Mouse (Mus musculus) gastrocnemius, adult 8-10 months (tissue): ENCODE measurements at regions not wholly inside any gene's neighbourhood (a gene's known extent, or its start where the extent isn't known, plus 50 kb on each side); places are given as distances from the start of the nearest gene placed in this dataset.

Source experiments
- DNase-seq, 2 experiments: peaks; one replicate each; pipeline ENCODE4 v3.0.0; 2022; ENCODE audit warnings: low spot score in 2 of 2

DNA sequence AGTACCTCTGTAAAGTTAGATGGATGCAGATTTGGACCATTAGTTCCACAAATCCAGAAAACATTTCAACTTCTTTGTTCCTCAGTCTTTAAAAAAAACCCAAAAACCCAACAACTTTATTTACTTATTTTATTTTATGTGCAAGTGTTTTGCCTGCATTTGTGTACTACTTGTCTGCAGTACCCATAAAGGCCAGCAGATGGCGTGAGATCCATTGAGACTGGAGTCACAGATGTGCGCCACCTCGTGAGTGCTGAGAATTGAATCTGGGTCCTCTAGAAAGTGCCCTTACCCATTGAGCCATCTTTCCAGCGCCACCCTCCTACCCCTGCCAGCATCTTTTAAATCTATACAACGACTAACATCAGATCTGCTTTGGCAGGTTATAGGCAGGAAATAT, 53.0 kb downstream of the Gm12689 start:
- DNase-seq = no peak

DNA sequence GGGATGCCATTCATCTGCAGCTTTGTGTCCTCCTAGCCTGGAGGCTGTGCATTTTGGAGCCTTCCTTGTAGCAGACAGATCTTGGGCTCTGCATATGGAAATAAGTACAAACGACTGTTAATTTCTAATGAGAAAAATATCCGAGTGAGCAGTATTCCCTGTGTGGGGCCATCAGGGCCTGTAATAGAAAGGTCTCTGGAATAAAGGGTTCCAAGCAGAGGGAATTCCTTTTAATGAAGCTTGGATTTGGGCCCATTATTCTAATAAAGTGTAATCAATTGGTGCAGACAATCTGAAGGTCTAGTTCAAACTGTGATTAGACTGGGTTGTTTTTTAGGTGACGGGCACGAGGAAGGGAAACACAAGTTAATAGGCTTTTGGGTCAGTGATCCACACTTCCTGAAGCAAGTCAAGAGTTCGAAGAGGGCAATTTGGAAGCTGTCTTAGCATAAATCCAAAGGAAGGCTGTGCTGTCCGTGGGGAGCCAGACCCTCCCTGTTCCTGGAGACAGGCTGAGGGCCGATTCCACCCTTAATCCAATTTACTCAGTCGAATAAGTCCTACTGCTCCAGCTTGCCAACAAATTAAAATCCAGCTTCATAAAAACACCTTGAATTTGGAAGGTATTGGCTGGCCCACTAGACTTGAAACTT, 57.5 kb downstream of the Gm12689 start:
- no peak for DNase-seq

DNA sequence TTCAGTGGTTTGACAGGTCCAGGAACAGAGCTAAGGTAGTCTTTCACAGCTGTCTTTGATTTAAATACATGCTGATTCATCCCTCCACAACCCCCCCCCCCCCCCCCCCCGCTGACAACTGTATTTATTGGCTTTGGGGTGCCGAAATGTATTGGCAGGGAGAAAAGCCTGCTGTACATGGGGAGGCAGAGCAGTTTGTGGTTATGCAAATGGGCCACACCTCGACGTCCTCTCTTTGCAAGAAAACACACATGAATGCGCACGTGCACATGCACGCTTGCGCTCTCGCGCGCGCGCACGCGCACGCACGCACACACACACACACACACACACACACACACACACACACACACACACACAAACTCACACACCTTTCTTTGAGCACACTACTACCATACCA, 58.5 kb downstream of the Gm12689 start:
- DNase-seq = no peak

DNA sequence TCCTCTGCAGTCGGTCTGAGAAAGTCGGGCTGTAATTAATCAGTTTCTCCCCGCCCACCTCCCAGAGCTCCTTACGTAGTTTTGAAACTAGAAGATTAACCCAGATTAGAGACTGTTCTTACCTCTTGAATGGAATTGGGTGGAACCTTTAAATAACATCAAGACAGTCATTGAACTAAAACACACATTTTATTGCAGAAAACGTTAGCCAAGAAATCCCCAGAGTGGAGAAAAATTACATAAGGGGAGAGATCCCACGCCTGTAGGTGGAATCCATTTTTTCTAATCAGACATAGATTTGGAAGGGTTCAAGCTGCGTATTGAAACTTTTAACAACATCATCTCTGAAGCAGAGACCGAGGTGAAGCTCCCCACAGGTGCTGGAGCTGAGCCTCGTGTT, 59.1 kb downstream of the Gm12689 start:
- no peak for DNase-seq

DNA sequence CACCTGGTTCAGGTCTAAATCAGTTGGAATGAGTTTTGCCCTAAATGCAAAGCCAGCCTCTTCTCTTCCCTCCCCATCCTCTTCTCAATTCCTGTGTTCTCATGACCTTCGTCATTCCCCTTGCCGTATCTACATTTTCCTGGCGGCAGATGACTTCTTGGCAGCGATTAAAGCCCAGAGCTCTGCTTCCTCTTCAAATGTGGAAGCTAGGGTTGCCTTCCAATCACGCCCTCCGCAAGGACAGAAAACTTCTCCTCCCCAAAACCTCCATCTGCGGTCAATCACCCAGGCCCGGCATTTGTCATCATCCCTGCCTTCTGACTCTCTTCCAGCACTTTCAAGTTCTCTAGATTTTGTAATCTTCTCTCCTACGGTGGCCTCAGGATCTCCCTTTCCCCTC, 72.3 kb downstream of the Gm12689 start:
- no peak for DNase-seq

DNA sequence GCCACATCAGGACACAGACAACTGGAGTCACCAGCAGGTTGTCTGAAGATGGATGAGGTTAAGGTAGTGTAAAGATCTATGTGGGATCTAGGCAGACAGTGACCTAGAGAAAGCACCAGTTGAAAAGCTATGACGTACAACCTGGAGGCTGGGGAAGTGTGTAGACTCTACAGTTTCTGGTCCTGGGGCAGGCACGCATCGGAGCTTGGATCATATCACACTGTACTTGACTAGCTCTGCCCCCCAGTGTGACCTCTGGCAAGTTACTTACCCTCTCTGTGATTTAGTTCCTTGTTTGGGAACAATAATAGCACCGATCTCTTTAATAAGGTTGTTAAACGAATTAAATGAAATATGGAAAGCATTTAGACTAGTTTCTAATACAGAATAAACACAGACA, 75.5 kb downstream of the Gm12689 start:
- no peak for DNase-seq

DNA sequence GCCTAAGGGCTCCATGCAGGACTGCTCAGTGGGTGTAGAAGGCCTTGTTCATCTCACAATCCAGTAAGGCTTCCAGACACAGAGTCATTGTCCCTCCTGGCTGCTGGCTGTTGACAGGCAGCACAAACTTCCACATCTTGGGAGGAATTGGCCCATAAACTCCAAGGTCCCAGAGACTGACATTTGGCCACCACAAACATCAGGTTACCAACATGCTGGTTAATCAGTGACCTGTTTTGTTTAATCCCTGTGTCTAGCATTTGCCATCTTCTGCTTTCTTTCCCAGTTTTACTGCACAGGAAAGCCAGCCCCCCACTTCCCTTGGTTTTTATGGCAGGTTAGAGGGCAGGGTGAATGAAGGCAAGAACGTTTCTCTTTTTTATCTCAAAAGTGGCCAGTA, 80.5 kb downstream of the Gm12689 start:
- no peak for DNase-seq

DNA sequence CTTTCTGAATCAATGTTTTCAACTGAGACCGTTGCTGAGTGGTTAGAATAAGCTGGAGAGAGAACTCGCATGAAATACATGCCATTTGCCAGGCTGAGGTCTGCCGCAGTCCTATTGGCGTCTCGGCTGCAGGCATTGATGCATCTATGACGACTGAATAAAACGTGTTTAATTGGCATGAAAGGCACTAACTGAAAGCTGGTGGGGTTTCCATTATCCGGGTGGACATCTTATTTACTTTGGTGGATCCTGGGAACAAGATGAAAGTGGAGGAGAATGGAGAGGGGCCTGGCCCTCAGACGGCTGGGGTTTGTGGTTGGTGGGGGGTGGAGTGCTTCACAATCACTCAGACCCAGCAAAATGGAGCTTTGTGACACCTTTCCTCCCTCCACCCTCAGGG, 81.2 kb downstream of the Gm12689 start:
- DNase-seq = no peak

DNA sequence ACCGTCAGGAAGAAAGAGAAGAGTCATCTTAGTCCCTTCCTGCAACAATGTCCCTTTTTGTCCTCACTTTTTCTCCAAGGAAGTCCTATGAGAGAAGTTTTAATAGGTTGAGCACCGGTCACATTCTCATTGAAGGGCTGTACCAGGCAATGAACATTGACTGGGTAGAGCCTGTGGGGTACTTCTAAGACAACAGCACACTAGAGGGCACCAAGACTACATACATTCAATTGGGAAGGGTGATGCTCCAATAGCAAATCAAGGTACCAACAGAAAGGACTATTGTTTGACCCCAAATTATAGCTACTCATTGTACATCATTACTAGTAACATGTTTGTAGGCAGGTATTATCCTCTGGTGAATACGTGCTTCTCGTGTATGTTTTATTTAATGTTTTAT, 84.3 kb downstream of the Gm12689 start:
- DNase-seq = no peak

DNA sequence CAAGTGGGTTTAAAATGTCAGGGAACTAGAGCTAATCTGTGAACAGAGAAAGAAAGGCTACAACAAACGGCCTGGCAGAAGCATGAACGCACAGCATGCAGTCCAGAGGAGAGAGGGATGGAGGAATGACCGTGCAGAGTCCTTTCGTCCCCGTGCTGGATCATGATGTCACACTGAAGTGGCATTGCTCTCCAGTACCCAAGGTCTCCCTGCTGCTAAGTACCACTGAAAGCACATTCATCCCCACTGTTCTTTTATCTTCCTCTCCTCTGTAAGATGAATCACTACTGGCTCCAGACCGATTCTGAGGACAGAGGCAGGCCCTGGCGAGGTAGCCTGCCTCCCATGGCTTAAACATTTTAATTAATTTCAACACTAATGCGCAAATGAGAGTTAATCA, 89.7 kb downstream of the Gm12689 start:
- no peak for DNase-seq

DNA sequence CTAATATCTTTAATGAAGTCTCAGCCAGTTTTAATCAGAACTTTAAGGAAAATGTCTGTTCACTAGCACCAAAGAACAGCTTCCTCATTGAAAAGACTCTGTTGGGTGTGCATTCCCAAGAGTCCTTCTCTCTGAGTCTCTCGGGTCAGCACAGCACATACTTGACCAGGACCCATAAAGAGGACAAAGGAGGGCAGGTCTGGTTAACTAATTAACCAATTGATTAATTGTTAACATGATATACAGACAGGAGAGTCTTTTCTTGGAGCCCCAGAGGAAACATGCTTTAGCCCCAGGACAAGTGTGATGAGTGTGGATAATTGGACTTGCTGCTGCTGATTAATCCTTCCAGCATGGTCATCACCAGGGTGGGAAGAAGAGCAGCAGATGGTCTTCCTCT, 93.7 kb downstream of the Gm12689 start:
- no peak for DNase-seq

DNA sequence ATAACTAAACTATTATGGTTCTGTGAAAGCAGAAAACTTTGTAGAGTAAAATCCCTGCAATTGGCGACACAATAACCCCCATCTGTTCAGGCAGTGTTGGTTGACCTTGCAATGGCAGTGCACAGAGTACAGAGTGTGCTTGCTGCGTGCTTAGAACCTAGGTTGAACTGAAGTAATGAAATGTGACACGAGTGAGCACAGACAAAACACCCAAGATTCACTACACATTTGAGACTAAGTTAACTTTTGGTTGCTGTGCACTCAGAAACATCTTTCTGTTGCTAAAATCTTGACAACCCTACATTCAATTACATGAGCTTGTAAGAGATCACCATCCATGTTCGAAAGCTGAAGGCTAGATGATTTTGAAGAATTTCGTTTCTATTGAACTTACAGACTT, 97.3 kb downstream of the Gm12689 start:
- no peak for DNase-seq

DNA sequence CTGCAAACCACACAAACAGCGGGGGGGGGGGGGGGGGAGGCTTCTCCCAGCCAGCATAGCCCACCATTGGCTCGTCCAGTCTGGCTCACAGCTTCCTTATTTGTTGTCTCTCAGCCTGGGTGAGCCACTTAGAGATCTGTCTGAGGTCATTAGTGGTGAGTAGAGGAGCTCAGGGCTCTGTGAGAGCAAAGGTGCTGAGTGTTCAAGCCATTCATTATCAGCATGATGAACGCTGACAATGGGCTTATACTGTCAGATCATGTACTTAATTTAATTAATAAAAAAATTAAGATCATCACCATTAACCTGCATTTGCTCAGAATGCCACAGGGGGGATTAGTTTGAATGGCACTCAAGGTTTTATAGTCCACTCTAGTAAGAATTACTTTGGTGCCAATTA, 98.5 kb downstream of the Gm12689 start:
- no peak for DNase-seq

DNA sequence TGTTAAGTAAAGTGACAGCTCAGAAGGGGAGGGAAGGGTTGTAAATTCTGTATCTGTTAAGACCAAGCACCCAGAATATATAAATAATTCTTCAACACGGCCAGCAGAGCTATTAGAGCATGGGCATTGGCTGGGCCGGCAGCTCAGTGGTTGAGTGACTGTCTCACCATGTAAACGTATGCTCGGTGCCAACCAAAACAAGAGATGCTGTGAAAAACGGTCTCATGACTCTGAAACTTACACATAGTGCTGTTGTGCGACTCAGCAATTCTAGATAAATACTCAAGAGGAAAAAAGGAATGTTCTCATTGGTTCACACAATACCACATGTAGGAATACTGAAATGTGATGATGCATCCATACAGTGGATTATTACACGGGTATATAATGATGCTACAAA, 111.8 kb downstream of the Gm12689 start:
- DNase-seq = no peak

DNA sequence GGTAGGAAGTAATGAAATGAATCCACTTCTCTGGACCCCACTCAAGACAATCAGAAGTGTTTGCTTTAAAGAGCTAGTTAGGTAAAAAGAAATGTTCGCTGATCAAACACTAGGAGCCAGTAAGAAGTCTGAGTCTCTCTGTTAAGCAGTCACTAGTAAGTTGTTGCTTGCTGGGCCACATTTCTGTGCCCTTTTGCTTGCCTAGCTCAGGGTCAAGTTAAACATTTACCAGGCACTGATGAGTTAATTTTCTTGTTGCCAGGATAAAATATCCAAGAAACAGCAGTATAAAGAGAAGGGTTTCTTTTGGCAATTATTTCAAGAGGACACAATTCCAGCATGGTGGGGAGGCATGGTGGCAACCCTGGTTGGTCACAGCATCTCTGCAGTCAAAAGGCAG, 127.7 kb downstream of the Gm12689 start:
- no peak for DNase-seq

DNA sequence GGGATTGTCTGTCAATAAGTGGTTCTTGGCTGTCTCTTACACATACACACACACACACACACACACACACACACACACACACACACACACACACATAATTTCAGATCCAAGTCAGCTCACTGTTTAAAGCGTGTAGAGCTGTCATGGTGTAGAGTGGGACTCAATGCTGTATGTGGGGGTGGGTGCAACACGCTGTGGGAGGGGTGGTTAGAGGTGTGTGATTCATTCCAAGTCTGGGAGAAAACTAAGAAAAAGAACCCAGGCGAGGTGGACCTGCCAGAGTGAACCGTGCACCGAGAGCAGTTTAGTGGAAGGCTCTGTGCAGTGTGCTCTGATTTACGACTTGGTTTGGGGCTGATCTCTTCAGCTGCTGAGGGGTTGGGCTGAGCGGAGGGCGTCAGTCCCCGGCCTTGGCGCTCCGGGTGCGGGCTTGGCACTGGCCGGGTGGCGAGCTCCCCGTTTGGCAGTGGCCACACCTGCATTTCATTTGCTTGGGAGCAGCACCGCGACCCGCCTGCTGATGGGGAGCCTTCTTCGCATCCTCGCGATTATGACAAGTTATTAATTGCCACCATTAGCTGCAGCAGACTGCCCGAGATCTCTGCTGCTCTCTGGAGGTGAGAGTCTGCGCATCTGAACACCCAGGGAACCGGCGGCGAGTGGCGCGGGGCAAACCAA, 149.5 kb downstream of the Gm12689 start:
- DNase-seq = no peak

DNA sequence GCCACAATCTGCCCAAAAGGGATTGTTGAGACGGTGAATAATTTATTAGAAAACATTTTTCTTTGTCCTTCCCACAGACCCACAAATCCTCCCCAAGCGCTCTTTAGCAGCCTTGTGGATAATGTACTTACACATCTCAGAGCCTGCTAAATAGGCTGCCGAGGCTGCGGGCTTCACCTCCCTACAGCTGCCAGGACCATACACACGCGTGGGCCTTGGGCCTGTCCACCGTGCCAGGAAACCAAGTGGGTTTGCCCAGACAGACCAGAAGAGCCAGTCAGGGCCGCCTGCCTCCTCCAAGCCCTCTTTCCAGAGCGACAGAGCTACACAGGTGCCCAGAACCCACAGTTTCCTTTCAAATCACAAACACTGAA, 150.0 kb downstream of the Gm12689 start:
- DNase-seq = no peak

DNA sequence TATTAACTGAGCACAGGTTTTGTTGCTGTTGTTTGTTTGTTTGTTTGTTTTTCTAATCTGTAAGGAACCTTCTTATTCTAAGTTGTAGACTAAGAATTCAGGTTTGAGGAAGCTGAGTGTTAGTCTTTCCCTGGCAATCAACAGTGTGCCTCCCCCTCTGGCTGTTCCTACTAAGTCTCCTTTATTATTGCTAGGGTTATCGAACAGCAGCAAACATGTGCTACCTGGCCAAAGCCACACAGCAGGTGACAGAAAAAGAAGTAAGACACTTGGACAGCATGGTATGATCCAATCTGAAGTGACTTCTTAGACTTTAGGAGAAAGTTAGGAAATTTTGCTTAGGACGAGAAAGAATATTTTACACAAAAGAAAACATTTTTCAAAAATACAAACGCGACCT, 163.3 kb downstream of the Gm12689 start:
- no peak for DNase-seq

DNA sequence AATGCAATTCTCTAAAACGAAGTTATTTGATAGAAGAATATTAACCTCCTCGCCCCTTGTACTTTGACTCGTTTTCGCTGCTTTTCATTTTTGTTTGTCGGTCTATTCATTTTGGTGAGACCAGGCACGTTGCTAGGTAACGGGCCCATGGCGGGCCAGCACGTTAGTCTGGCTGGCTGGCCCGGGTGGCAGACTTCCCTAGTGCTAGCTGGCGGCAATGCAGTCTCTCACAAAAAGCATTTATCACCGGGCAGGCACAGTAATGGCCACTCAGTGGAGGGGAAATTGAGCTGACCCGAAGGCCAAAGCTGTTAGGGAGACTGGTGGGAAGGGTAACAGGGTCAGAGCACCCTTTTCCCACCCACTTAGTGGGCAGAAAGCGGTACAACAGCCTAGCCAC, 163.7 kb downstream of the Gm12689 start:
- DNase-seq = no peak

DNA sequence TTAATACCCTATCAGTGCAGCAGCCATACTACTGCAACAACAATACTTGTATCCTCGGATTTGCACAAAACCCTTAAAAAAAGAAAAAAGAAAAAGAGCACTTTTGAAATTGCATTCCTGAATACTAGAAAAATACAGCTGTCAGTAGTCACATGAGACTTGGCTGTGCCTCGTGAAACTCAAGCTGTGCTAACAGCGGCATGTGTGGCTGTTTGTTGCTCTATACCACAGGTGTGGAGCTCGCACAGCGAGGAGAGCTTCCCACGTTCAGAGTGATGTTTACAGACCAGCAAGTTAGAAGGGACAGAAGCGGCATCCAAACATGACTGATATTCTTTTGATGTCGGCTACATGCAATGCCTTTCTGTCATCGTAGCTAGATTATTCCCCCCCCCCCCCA, 169.8 kb downstream of the Gm12689 start:
- DNase-seq = no peak

DNA sequence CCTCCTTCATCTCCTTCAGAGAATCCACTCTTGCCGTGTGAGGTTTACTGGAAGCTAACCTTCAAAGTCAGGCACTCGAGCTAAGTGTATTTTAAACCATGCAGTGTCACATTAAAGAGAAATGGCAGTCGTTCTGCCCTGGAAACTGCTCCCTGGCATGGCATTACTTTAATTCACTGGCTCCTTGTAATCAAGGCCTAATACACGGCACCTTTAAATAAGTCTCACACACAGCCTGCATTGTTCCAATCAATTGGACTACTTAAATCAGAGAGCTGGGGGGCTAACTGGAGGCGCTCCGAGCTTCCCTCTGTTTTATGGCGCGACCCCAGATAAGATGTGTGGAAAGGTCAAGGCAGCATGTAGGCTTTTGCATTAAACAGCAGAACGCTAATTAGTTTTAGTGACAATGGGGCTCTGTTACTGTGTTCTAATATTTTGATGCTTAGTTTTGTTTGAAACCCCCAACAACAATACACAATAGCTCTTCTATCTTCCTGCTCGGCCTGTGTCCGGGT, 180.1 kb downstream of the Gm12689 start:
- DNase-seq = no peak

DNA sequence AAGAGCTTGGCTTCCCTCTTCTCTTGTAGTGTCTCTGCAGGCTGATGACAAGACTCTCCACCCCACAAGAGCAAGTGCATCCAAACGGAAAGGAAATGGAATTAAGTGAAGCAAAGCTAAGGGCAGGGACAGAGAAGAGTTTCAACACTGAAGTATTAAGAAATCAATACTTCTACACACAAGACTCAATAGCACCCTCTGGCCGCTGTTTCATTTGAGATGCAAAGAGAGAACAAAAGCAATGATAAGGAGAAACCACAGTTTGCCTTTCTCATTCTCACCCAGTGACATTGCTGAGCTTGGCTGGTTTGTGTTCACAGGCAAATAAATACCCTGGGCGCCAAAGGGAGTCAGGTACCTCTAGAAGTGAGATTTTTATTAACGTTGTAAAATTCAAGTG, 171.8 kb upstream of the Foxd3 start:
- DNase-seq = no peak
